Mouse (Mus musculus) ES-Bruce4 (cell line): ENCODE data around the gene Usp28. TPM values are rescaled to one million over a fixed set of nuclear protein-coding genes. Genes with fewer than 3 reads are reported as not detected.

Source experiments
- H3K27ac ChIP-seq: 2 replicates; pipeline ENCODE4 v1.5.1; 2012; ENCODE audit warnings: low read length, inconsistent platforms; ENCODE audit not compliant: insufficient read depth
- H3K27me3 ChIP-seq: 2 replicates; pipeline ENCODE4 v1.6.1; 2012; ENCODE audit warnings: mild to moderate bottlenecking, low read length, inconsistent platforms; ENCODE audit not compliant: control insufficient read depth, poor library complexity, insufficient read depth, severe bottlenecking
- H3K36me3 ChIP-seq: 2 replicates; pipeline ENCODE4 v1.6.1; 2012; ENCODE audit warnings: inconsistent platforms, mild to moderate bottlenecking, low read length, moderate library complexity; ENCODE audit not compliant: control insufficient read depth, poor library complexity, insufficient read depth, severe bottlenecking
- H3K4me1 ChIP-seq: one replicate; pipeline ENCODE4 v1.8.1; 2011; ENCODE audit warnings: low read length; ENCODE audit not compliant: control insufficient read depth, insufficient read depth
- H3K4me3 ChIP-seq: 2 replicates; pipeline ENCODE4 v1.5.1; 2011; ENCODE audit warnings: low read depth, mild to moderate bottlenecking, low read length
- H3K9ac ChIP-seq: 2 replicates; pipeline ENCODE4 v1.6.1; 2012; ENCODE audit warnings: low read depth, mild to moderate bottlenecking, inconsistent platforms; ENCODE audit not compliant: poor library complexity, severe bottlenecking
- H3K9me3 ChIP-seq: replicated peaks from 2 replicates; pipeline ENCODE4 v1.6.1; 2012; ENCODE audit warnings: mild to moderate bottlenecking, low read length, inconsistent platforms; ENCODE audit not compliant: control insufficient read depth, poor library complexity, insufficient read depth, severe bottlenecking
- CTCF ChIP-seq: IDR thresholded peaks from one replicate; pipeline ENCODE4 v1.8.1; 2011; ENCODE audit warnings: low read depth, low read length
- EP300 ChIP-seq: IDR thresholded peaks from 2 replicates; pipeline ENCODE4 v1.6.1; 2011; ENCODE audit warnings: low read depth, low read length; ENCODE audit not compliant: insufficient read depth
- POLR2A ChIP-seq: IDR thresholded peaks from one replicate; pipeline ENCODE4 v1.8.1; 2011; ENCODE audit warnings: low read length; ENCODE audit not compliant: insufficient read depth
- polyA plus RNA-seq: library from polyadenylated mRNA; stranded (reverse); fragments of >200 nt; gene quantifications from 2 replicates; pipeline ENCODE4 v1.2.4, GENCODE M21; 2011; ENCODE audit warnings: low read depth; ENCODE audit not compliant: missing spikeins, insufficient read depth, insufficient read length

Gene Usp28
- polyA plus RNA-seq, 1 experiment: 134 TPM

DNA sequence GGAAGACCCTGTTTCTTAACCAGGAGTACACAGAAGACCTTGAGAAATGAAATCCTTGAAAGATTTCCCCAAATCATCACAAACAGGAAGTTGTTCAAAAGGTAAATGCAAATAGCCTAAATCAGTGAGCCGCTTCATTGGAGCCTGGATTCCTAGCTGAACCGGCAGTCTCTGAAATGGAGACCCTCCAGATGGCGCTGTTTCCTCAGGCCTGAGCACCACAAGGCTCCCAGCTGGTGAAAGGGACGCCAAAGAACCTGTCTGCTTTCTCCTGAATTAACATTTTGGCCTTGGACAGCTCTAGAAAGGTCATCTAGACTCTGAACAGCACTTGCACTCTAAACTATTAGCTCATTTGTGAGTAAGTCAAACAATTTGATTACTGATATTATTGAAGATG, 96.4 kb downstream of the Usp28 start:
- Histone ChIP-seq H3K9ac (no peak overlapping the region), H3K9me3 (no peaks in the 10 kb centered on the region), H3K27me3 (no peaks in the 10 kb centered on the region), H3K36me3 (peaks cover 16% of the 10 kb centered on the region), H3K4me3 (no peak overlapping the region), H3K27ac (peak overlapping the region; percentile 30; the same call in 1 of the 2 replicates), H3K4me1 (peaks cover 2% of the 10 kb centered on the region)
- no peak for TF ChIP-seq POLR2A
- peak; percentile 70; the same call in 1 of the 2 replicates for TF ChIP-seq EP300
- peak; percentile 93 for TF ChIP-seq CTCF

DNA sequence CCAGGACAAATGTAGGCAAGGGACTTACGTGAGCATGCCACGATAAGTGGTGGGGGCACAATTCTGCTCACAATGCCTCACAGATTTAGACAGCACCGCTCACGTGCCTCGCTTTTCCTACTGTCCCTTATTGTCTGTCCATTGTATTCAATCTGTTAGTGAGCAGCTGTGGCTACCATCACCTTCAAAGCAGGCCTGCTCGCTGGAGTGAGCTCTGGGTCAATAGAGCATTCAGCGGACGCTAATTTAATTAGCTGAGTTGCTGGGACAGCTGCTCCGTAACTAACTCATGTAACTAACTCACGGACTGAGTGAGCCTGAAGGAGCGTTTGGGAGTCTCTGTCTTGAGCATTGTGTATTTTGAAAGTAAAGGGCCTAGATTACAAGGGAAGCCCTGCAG, 102.1 kb downstream of the Usp28 start:
- Histone ChIP-seq H3K9me3 (no peaks in the 10 kb centered on the region), H3K4me1 (peaks cover 2% of the 10 kb centered on the region), H3K9ac (no peak overlapping the region), H3K27me3 (no peaks in the 10 kb centered on the region), H3K4me3 (no peak overlapping the region), H3K27ac (no peak overlapping the region), H3K36me3 (no peaks in the 10 kb centered on the region)
- no peak for TF ChIP-seq EP300
- TF ChIP-seq CTCF: no peak
- no peak for TF ChIP-seq POLR2A

Other genes with a start within 250 kb of the Usp28 start
- gene Zbtb16, start 149.2 kb upstream of the Usp28 start, polyA plus RNA-seq: 0.49 TPM in 1 of 2 replicates, not detected in the other
- not detected in 2 replicates for gene Htr3a, start 74.3 kb upstream of the Usp28 start, polyA plus RNA-seq
- not detected in 2 replicates for gene Htr3b, start 20.4 kb upstream of the Usp28 start, polyA plus RNA-seq
- 25.5 and 29.2 TPM in 2 replicates for gene Zw10, start 70.2 kb downstream of the Usp28 start, polyA plus RNA-seq
- 0.85 and 1.6 TPM in 2 replicates for gene Tmprss5, start 95.9 kb downstream of the Usp28 start, polyA plus RNA-seq